Mouse (Mus musculus): ENCODE measurements at regions not wholly inside any gene's neighbourhood (a gene's known extent, or its start where the extent isn't known, plus 50 kb on each side); places are given as distances from the start of the nearest gene placed in this dataset.

DNA sequence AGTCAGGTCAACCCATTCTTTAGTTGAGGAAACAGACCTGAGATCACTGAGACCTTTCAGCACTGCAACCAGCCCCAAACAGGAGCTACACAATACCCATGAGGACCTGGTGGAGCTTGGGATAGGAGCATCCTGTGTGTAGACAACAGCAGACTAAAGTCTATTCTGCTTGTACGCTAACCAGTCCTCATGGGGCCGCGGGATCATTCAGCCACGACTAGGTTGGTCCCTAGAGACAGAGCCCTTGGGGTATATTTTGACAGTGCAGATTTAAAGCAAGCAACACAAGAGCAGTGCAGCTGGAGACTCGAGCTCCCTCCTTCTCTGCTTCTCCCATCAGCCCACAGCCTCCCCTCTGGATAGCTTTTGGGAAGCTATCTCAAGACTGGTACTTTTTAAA, 51.7 kb upstream of the Ankrd34c start:
- DNase-seq: no peak

DNA sequence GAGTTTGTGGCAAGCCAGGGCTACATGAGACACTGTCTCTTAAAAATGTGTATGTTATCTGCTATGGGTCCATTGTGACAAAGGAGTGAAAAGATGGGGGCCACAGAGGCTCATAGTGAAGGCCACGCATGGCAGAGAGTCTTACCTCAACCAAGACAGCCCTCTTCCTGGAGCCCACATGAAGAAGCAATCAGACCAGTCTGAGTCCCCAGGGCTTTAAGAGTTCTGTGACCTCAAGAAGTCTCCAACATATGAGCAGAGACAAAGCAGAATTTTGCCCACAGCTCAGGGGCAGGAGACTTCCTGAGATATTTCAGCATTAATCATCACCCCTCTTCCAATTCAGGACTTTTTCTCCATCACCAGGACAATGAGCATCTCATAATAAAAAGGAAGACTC, 50.4 kb upstream of the Ankrd34c start:
- no peak for DNase-seq

Small RNA genes lying in the stretch of these regions (microRNA-seq; reads per million reads assigned to microRNA genes)
- gene Mir184: 56.3 to 75.4 reads per million in 2 experiments
